Mouse (Mus musculus): ENCODE results near the gene Arhgef12. TPM values are rescaled to one million over a fixed set of nuclear protein-coding genes. Genes with fewer than 3 reads are reported as not detected.
A peak's percentile ranks its signal among the peaks of the same experiment; 100 is the strongest.

Arhgef12 gene
- polyA plus RNA-seq, 1 experiment, result 29.7 TPM

DNA sequence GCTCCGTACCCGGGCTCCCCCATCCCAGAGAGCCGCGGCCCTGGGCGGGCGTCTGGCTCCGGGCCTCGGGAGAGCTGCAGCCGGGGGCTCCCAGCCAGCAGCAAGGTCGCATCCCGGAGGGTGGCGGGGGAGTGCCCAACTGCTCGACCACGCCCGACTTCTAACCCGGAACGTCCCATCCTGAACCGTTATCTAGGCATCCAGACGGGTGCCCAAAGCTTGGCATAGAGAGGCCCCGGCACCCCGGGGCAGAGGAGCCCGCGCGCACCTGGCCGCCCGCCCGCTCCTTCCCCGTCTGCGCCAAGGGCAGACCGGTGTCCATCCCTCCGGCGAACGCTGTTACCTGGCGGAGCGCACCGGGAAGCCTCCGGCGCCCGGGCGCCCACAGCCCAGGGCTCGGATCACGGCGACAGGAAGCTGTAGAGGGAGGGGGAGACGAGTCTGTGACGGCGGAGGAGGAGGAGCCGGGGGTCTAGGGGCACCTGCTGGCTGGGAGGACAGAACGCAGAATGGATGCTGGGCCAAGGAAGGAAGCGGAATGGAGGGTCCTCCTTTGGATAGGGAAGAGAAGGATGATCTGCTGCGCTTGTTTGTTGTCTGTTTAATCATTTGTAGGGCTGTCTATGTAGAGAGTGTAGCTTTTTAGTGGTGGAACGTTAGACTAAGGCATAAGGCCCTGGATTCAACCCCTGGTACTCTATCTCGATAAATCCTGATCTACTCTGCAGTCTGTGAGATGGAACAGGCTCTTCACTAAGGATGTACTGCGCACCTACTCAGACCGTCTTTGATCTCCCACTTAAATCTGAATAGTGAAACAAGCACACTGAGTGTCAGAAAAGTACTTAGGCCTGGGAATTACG is 9.3 kb upstream of the Arhgef12 start, which contains the start of gene Tmem136:
Gene Tmem136, minus strand, starts transcription at position 437 of the 863 bp plus-strand sequence.
- Histone ChIP-seq H3K4me1 (ENCODE audit: control insufficient read depth, insufficient read depth, low read length) (no peaks in the 10 kb centered on the region; the same call in 1 of the 2 replicates), H3K27ac (ENCODE audit: control insufficient read depth, insufficient read depth, low read depth, low read length, poor library complexity) (peak within 1 kb of the TSS; percentile 88), H3K4me3 (replicated peaks; ENCODE audit: control insufficient read depth, low read depth, low read length) (peak within 1 kb of the TSS; percentile 69)
- TF ChIP-seq CTCF (IDR thresholded peaks at IDR 0.05; ENCODE audit: control insufficient read depth, insufficient read depth, low read length) (no peak), POLR2A (IDR thresholded peaks at IDR 0.05; ENCODE audit: borderline replicate concordance, control insufficient read depth, low read depth, low read length) (no peak)
- WGBS, result 8% methylated on average over 55 of the region's 55 CpGs

DNA sequence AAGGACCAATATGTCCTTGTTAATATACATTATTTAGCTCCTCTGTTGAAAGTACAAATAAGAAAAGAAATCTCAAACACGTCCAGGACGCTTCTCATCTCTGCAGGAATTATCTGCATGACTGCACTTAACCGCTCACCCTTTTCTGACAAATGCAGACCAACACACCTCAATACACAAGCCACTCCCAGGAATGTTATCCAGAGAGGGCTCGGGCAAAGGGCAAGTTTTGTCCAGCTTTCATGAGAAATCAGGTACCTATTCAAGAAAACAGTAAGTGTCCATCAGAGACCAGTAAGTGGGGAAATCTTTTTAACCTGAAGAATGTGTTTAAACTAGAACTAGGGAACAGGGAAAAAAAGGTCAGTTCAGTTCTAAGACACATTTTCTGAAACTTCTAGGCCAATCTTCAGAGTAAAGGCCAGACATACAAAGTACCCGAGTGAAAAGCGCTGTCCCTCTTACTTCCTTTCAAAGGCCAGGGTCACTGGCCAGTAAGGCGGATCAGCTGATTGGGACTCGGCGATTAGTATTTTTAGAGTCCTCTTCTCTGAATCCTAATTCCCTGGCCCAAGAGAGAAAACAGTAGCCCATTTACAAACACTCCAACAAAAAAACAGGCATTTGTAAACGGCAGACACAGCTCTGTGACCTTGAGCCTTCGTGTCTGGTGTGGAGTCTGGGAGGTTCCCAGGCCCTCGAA is 8.5 kb upstream of the Arhgef12 start:
- WGBS, result 46% methylated on average over 12 of the region's 12 CpGs
- Histone ChIP-seq H3K4me1 (ENCODE audit: control insufficient read depth, insufficient read depth, low read length) (no peaks in the 10 kb centered on the region; the same call in 1 of the 2 replicates), H3K4me3 (replicated peaks; ENCODE audit: control insufficient read depth, low read depth, low read length) (peak overlapping the region; percentile 18), H3K27ac (ENCODE audit: control insufficient read depth, insufficient read depth, low read depth, low read length, poor library complexity) (peak overlapping the region; percentile 88)
- TF ChIP-seq CTCF (IDR thresholded peaks at IDR 0.05; ENCODE audit: control insufficient read depth, insufficient read depth, low read length) (no peak), POLR2A (IDR thresholded peaks at IDR 0.05; ENCODE audit: borderline replicate concordance, control insufficient read depth, low read depth, low read length) (no peak)

DNA sequence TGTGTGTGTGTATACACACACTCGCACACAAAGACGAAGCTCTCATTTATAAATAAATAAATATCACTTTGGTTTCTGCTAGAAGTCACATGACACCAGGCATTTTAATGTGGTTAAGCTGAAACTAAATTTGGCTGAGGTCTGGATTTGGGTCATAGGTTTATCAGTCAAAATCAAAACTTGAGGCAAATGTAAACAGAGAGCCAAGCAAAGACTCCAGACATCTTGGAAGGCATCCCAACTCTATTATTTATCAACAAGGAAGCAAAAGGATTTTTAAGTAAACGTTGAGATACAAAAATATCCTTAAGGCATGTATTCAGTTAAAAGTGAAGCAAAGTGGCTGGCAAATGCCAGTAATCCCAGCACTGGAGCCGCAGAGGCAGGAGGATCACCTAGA is 7.8 kb upstream of the Arhgef12 start:
- 85% methylated on average over 4 of the region's 4 CpGs for WGBS
- no peaks in the 10 kb centered on the region; the same call in 1 of the 2 replicates for H3K4me1 ChIP-seq (ENCODE audit: control insufficient read depth, insufficient read depth, low read length)
- H3K27ac ChIP-seq (ENCODE audit: control insufficient read depth, insufficient read depth, low read depth, low read length, poor library complexity), result no peak overlapping the region
- TF ChIP-seq CTCF (IDR thresholded peaks at IDR 0.05; ENCODE audit: control insufficient read depth, insufficient read depth, low read length), result no peak
- TF ChIP-seq POLR2A (IDR thresholded peaks at IDR 0.05; ENCODE audit: borderline replicate concordance, control insufficient read depth, low read depth, low read length), result no peak
- H3K4me3 ChIP-seq (replicated peaks; ENCODE audit: control insufficient read depth, low read depth, low read length), result no peak overlapping the region

DNA sequence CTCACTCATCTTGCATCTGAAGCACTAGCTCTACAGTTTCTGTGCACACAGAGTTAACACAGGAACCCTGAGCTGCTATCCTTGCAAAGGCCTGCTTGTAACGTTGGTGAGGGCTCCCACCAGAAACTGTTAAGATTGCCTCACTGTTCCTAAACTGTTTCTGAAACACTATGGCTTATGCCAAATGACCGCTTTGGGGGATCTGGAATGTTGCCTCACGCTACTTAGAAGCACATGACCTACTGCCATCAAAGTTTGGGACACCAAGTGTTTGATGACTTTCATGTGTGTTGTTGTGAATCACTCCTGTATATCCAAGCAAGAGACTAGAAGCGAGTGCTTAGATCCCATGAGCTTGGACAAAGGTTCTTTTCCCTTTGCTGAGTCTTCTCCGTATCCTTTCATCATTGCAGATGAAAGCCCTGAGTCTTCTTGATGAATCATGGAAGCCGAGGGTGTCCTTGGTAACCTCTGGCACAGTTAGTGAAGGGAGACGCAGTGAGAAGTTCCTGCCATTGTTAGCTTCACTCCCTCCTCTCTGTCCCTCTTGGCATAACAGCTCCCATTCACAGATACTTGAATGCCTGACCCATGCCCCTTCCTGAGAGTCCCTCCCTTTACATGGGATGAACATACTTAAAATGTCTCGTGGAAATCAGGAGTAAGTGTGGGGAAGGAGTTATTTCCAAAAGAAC is 3.4 kb upstream of the Arhgef12 start:
- H3K4me3 ChIP-seq (replicated peaks; ENCODE audit: control insufficient read depth, low read depth, low read length), result no peak overlapping the region
- H3K27ac ChIP-seq (ENCODE audit: control insufficient read depth, insufficient read depth, low read depth, low read length, poor library complexity), result no peak overlapping the region
- TF ChIP-seq POLR2A (IDR thresholded peaks at IDR 0.05; ENCODE audit: borderline replicate concordance, control insufficient read depth, low read depth, low read length), result no peak
- TF ChIP-seq CTCF (IDR thresholded peaks at IDR 0.05; ENCODE audit: control insufficient read depth, insufficient read depth, low read length), result no peak
- 82% methylated on average over 8 of the region's 8 CpGs for WGBS
- H3K4me1 ChIP-seq (ENCODE audit: control insufficient read depth, insufficient read depth, low read length), result no peaks in the 10 kb centered on the region

DNA sequence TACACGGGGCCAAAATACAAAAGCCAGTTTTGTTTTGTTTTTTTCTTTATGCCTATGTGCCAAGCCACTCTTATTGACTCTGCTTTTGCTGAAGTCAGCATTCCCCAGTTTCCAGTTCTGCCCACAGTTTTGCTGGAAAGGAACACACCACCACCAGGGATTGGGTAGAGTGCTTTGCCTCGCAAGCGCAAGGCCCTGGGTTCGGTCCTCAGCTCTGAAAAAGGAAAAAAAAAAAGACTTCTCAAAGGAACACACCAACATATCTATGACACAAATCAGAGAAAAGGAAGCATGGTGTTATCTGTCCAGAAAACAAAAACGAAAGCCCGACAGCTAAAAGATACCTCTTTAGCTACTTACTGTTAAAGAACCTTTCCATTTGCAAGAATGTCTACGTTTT is 2.1 kb upstream of the Arhgef12 start:
- no peak overlapping the region for H3K27ac ChIP-seq (ENCODE audit: control insufficient read depth, insufficient read depth, low read depth, low read length, poor library complexity)
- no peaks in the 10 kb centered on the region for H3K4me1 ChIP-seq (ENCODE audit: control insufficient read depth, insufficient read depth, low read length)
- no peak for TF ChIP-seq CTCF (IDR thresholded peaks at IDR 0.05; ENCODE audit: control insufficient read depth, insufficient read depth, low read length)
- no peak for TF ChIP-seq POLR2A (IDR thresholded peaks at IDR 0.05; ENCODE audit: borderline replicate concordance, control insufficient read depth, low read depth, low read length)
- WGBS, result 79% methylated on average over 7 of the region's 7 CpGs
- H3K4me3 ChIP-seq (replicated peaks; ENCODE audit: control insufficient read depth, low read depth, low read length), result no peak overlapping the region

DNA sequence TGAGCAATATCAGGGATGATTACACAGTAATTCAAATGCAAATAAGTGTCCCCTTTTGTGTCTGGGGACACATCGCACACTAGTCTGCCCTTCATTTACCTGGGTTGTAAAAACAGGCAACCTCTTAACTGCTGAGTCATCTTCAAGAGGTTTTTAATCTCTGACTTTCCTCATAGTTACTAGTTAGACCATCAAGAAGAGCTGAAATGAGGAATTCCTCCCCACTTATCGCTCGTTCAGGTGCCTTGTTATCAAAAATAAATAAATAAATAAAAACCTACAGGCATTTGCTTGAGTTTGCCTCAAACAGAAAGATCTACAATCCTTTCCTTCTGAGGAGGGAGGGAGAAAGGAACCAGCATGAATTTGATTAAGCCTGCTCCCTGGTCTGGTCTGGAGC is 1.7 kb upstream of the Arhgef12 start:
- TF ChIP-seq CTCF (IDR thresholded peaks at IDR 0.05; ENCODE audit: control insufficient read depth, insufficient read depth, low read length) (no peak), POLR2A (IDR thresholded peaks at IDR 0.05; ENCODE audit: borderline replicate concordance, control insufficient read depth, low read depth, low read length) (no peak)
- H3K4me3 ChIP-seq (replicated peaks; ENCODE audit: control insufficient read depth, low read depth, low read length), result no peak overlapping the region
- 76% methylated on average over 3 of the region's 3 CpGs for WGBS
- no peaks in the 10 kb centered on the region for H3K4me1 ChIP-seq (ENCODE audit: control insufficient read depth, insufficient read depth, low read length)
- H3K27ac ChIP-seq (ENCODE audit: control insufficient read depth, insufficient read depth, low read depth, low read length, poor library complexity), result no peak overlapping the region

DNA sequence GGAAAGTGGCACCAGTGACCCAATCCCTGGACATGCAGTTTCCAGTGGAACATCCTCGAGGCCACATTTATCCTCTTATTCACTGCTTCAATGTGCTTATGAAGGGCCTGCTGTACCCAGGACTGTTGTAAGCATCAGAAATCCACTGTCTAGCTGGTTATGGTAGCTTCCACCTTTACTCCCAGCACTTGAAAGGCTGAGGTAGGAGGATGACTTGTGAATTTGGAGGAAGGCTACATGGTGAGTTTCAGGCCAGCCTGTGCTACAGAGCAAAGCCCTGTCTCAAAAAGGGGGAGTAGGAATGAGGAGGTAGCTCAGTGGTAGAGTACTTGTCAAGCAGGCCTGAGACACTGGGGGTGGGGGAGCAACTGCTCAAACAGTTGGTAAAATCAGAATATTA is 1.0 kb upstream of the Arhgef12 start:
- H3K4me3 ChIP-seq (replicated peaks; ENCODE audit: control insufficient read depth, low read depth, low read length), result no peak overlapping the region
- no peaks in the 10 kb centered on the region for H3K4me1 ChIP-seq (ENCODE audit: control insufficient read depth, insufficient read depth, low read length)
- 75% methylated on average over 1 of the region's 1 CpGs for WGBS
- no peak overlapping the region for H3K27ac ChIP-seq (ENCODE audit: control insufficient read depth, insufficient read depth, low read depth, low read length, poor library complexity)
- TF ChIP-seq POLR2A (IDR thresholded peaks at IDR 0.05; ENCODE audit: borderline replicate concordance, control insufficient read depth, low read depth, low read length) (no peak), CTCF (IDR thresholded peaks at IDR 0.05; ENCODE audit: control insufficient read depth, insufficient read depth, low read length) (no peak)

DNA sequence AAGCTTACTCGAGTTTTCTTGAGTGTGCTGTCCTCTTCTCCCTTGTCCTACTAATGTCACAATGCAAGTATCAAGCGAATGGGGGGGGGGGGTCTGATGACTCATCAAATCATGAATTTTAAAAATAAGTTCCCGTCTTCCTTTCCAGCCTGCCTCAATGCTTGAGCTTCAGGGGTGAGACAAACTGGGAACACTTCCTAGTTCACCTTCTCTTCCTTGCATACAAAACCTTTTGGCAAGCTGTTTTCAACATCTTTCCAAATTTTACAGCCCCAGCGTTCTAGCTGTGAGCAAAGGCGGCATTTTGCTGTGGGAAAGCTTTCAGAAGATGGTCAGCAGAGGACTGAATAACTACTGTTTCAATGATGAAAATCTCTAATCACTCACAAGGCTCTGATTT is 516 bp upstream of the Arhgef12 start:
- Histone ChIP-seq H3K4me1 (ENCODE audit: control insufficient read depth, insufficient read depth, low read length) (no peaks in the 10 kb centered on the region), H3K4me3 (replicated peaks; ENCODE audit: control insufficient read depth, low read depth, low read length) (no peak overlapping the region)
- 39% methylated on average over 5 of the region's 5 CpGs for WGBS

More for the DNA sequence above, 516 bp upstream of the Arhgef12 start:
- H3K27ac ChIP-seq (ENCODE audit: control insufficient read depth, insufficient read depth, low read depth, low read length, poor library complexity), result no peak overlapping the region
- TF ChIP-seq CTCF (IDR thresholded peaks at IDR 0.05; ENCODE audit: control insufficient read depth, insufficient read depth, low read length), result no peak
- no peak for TF ChIP-seq POLR2A (IDR thresholded peaks at IDR 0.05; ENCODE audit: borderline replicate concordance, control insufficient read depth, low read depth, low read length)

Measured in bone marrow, adult 2 months (tissue).